Mouse (Mus musculus): Measurements from ENCODE around the gene Hfe2. TPM values are rescaled to one million over a fixed set of nuclear protein-coding genes. Genes with fewer than 3 reads are reported as not detected.

Gene Hfe2
- polyA plus RNA-seq, 1 experiment: 0.32 TPM

GRCm38 (mm10) chr3:96546880-96547279 is 21.9 kb downstream of the Hfe2 start:
- Histone ChIP-seq H3K27me3 (ENCODE audit: control insufficient read depth, insufficient read depth, low read length) (no peaks in the 10 kb centered on the region), H3K4me3 (ENCODE audit: extremely low read depth, insufficient read depth, insufficient read length) (no peak overlapping the region), H3K27ac (ENCODE audit: insufficient read depth, low read length) (no peak overlapping the region), H3K36me3 (ENCODE audit: control insufficient read depth, insufficient read depth, low read length) (no peaks in the 10 kb centered on the region), H3K4me1 (ENCODE audit: control insufficient read depth, insufficient read depth, insufficient read length) (peaks cover 5% of the 10 kb centered on the region; the same call in 1 of the 2 replicates)
- 61% methylated on average over 4 of the region's 4 CpGs for WGBS
- TF ChIP-seq POLR2A (IDR thresholded peaks at IDR 0.05; ENCODE audit: low read depth, low read length) (no peak), CTCF (IDR thresholded peaks at IDR 0.05; ENCODE audit: extremely low read depth, insufficient read depth, insufficient read length, insufficient replicate concordance) (no peak)
- no peak for DNase-seq (ENCODE audit: low read depth in 1 of 2, low spot score in 2 of 2)

DNA sequence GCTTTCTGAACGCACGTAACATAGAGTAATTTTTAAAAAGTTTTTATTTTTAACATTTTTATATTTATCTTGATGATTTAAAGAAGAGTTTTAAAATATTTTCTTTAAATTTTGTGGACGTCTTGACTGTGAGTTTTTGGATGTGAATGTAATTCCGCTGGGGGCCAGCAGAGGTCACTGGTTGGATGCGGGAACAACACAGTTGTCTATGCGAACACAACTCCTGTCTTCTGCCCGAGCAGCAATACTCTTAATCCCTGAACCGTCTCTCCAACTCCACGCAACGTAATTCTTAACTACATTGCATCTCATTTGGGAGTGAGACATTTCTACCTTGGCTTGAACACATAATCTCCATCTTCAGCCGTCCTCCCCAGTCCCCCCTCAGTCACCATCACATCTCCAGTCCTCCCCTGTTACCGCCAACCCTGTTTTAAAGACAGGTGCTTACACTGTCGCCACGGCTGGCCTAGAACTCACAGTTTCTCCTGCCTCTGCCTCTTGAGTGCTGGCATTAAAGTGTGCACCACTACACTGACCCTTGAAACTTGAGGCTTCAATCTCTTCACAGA is 22.5 kb downstream of the Hfe2 start:
- H3K4me3 ChIP-seq (ENCODE audit: extremely low read depth, insufficient read depth, insufficient read length): no peak overlapping the region
- no peaks in the 10 kb centered on the region for H3K27me3 ChIP-seq (ENCODE audit: control insufficient read depth, insufficient read depth, low read length)
- H3K36me3 ChIP-seq (ENCODE audit: control insufficient read depth, insufficient read depth, low read length): no peaks in the 10 kb centered on the region
- 13% methylated on average over 14 of the region's 14 CpGs for WGBS
- H3K27ac ChIP-seq (ENCODE audit: insufficient read depth, low read length): no peak overlapping the region
- H3K4me1 ChIP-seq (ENCODE audit: control insufficient read depth, insufficient read depth, insufficient read length): peaks cover 6% of the 10 kb centered on the region; the same call in 1 of the 2 replicates
- peak in 1 of 2 experiments; percentile 80 for DNase-seq (ENCODE audit: low read depth in 1 of 2, low spot score in 2 of 2)
- TF ChIP-seq CTCF (IDR thresholded peaks at IDR 0.05; ENCODE audit: extremely low read depth, insufficient read depth, insufficient read length, insufficient replicate concordance) (peak; percentile 72; the same call in 1 of the 2 replicates), POLR2A (IDR thresholded peaks at IDR 0.05; ENCODE audit: low read depth, low read length) (no peak)

GRCm38 (mm10) chr3:96548824-96549223 is 23.9 kb downstream of the Hfe2 start:
- Histone ChIP-seq H3K27me3 (ENCODE audit: control insufficient read depth, insufficient read depth, low read length) (no peaks in the 10 kb centered on the region), H3K36me3 (ENCODE audit: control insufficient read depth, insufficient read depth, low read length) (no peaks in the 10 kb centered on the region), H3K4me1 (ENCODE audit: control insufficient read depth, insufficient read depth, insufficient read length) (peaks cover 6% of the 10 kb centered on the region; the same call in 1 of the 2 replicates), H3K4me3 (ENCODE audit: extremely low read depth, insufficient read depth, insufficient read length) (no peak overlapping the region), H3K27ac (ENCODE audit: insufficient read depth, low read length) (no peak overlapping the region)
- DNase-seq (ENCODE audit: low read depth in 1 of 2, low spot score in 2 of 2): no peak
- TF ChIP-seq POLR2A (IDR thresholded peaks at IDR 0.05; ENCODE audit: low read depth, low read length): no peak
- TF ChIP-seq CTCF (IDR thresholded peaks at IDR 0.05; ENCODE audit: extremely low read depth, insufficient read depth, insufficient read length, insufficient replicate concordance): no peak
- WGBS: 89% methylated on average over 7 of the region's 7 CpGs

GRCm38 (mm10) chr3:96549346-96549745 is 24.4 kb downstream of the Hfe2 start:
- Histone ChIP-seq H3K4me3 (ENCODE audit: extremely low read depth, insufficient read depth, insufficient read length) (no peak overlapping the region), H3K36me3 (ENCODE audit: control insufficient read depth, insufficient read depth, low read length) (no peaks in the 10 kb centered on the region), H3K27ac (ENCODE audit: insufficient read depth, low read length) (peak overlapping the region; percentile 34; the same call in 1 of the 2 replicates), H3K4me1 (ENCODE audit: control insufficient read depth, insufficient read depth, insufficient read length) (peaks cover 6% of the 10 kb centered on the region; the same call in 1 of the 2 replicates), H3K27me3 (ENCODE audit: control insufficient read depth, insufficient read depth, low read length) (no peaks in the 10 kb centered on the region)
- no peak for DNase-seq (ENCODE audit: low read depth in 1 of 2, low spot score in 2 of 2)
- no peak for TF ChIP-seq POLR2A (IDR thresholded peaks at IDR 0.05; ENCODE audit: low read depth, low read length)
- WGBS: 40% methylated on average over 5 of the region's 5 CpGs

GRCm38 (mm10) chr3:96551203-96551602 is 26.2 kb downstream of the Hfe2 start:
- no peaks in the 10 kb centered on the region for H3K36me3 ChIP-seq (ENCODE audit: control insufficient read depth, insufficient read depth, low read length)
- no peaks in the 10 kb centered on the region for H3K27me3 ChIP-seq (ENCODE audit: control insufficient read depth, insufficient read depth, low read length)
- 9% methylated on average over 8 of the region's 8 CpGs for WGBS
- DNase-seq (ENCODE audit: low read depth in 1 of 2, low spot score in 2 of 2): peak; percentile 54 to 70
- TF ChIP-seq CTCF (IDR thresholded peaks at IDR 0.05; ENCODE audit: extremely low read depth, insufficient read depth, insufficient read length, insufficient replicate concordance) (peak; percentile 33; the same call in 1 of the 2 replicates), POLR2A (IDR thresholded peaks at IDR 0.05; ENCODE audit: low read depth, low read length) (no peak)
- no peak overlapping the region; the same call in 1 of the 2 replicates for H3K27ac ChIP-seq (ENCODE audit: insufficient read depth, low read length)
- H3K4me1 ChIP-seq (ENCODE audit: control insufficient read depth, insufficient read depth, insufficient read length): peaks cover 15% of the 10 kb centered on the region; the same call in 1 of the 2 replicates
- H3K4me3 ChIP-seq (ENCODE audit: extremely low read depth, insufficient read depth, insufficient read length): no peak overlapping the region

DNA sequence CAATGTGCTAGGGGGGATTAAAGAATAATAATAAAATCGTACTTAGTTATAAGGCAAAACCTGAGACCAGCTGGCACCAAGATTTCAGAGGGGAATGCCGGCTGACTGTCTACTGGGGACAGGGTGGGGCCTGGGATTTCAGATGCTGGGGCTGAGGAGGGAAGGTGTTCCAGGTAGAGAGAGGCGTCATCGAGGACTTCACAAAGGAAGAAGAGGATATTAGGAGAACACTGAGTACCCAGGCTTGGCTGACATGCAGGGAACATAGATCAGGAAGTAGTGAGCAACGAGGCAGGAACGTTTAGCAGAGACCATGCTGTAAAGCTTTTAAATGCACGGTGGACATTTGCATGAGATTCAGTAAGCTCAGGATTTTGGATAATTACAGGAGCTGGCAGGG is 26.9 kb downstream of the Hfe2 start:
- no peaks in the 10 kb centered on the region for H3K27me3 ChIP-seq (ENCODE audit: control insufficient read depth, insufficient read depth, low read length)
- no peak for DNase-seq (ENCODE audit: low read depth in 1 of 2, low spot score in 2 of 2)
- no peak overlapping the region; the same call in 1 of the 2 replicates for H3K27ac ChIP-seq (ENCODE audit: insufficient read depth, low read length)
- H3K4me3 ChIP-seq (ENCODE audit: extremely low read depth, insufficient read depth, insufficient read length): no peak overlapping the region
- no peak for TF ChIP-seq CTCF (IDR thresholded peaks at IDR 0.05; ENCODE audit: extremely low read depth, insufficient read depth, insufficient read length, insufficient replicate concordance)
- TF ChIP-seq POLR2A (IDR thresholded peaks at IDR 0.05; ENCODE audit: low read depth, low read length): no peak
- H3K36me3 ChIP-seq (ENCODE audit: control insufficient read depth, insufficient read depth, low read length): no peaks in the 10 kb centered on the region
- peaks cover 18% of the 10 kb centered on the region; the same call in 1 of the 2 replicates for H3K4me1 ChIP-seq (ENCODE audit: control insufficient read depth, insufficient read depth, insufficient read length)
- 40% methylated on average over 7 of the region's 7 CpGs for WGBS

DNA sequence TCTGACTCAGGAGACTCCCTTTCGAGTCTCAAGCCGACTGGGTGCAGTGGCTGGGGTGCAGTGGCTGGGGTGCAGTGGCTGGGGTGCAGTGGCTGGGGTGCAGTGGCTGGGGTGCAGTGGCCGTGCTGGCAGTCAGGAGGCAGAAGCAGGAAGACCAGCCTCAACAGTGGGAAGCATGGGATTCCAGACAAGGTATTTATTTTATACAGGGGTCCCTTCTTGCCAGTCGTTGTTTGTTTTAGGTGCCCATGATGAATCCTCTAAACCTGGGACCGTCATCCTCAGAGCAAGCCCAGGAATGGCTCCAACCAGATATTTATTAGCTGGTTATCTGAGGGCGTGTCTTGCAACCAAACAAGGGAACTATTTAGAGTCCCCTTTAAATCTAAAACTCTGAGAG is 28.6 kb downstream of the Hfe2 start:
- Histone ChIP-seq H3K27ac (ENCODE audit: insufficient read depth, low read length) (no peak overlapping the region), H3K4me3 (ENCODE audit: extremely low read depth, insufficient read depth, insufficient read length) (no peak overlapping the region), H3K4me1 (ENCODE audit: control insufficient read depth, insufficient read depth, insufficient read length) (peaks cover 18% of the 10 kb centered on the region; the same call in 1 of the 2 replicates), H3K27me3 (ENCODE audit: control insufficient read depth, insufficient read depth, low read length) (no peaks in the 10 kb centered on the region), H3K36me3 (ENCODE audit: control insufficient read depth, insufficient read depth, low read length) (no peaks in the 10 kb centered on the region)
- WGBS: 58% methylated on average over 6 of the region's 6 CpGs
- no peak for DNase-seq (ENCODE audit: low read depth in 1 of 2, low spot score in 2 of 2)
- no peak for TF ChIP-seq POLR2A (IDR thresholded peaks at IDR 0.05; ENCODE audit: low read depth, low read length)
- TF ChIP-seq CTCF (IDR thresholded peaks at IDR 0.05; ENCODE audit: extremely low read depth, insufficient read depth, insufficient read length, insufficient replicate concordance): no peak

Measured in spleen, adult 2 months (tissue).